Mouse (Mus musculus) ES-Bruce4 (cell line): ENCODE results near the gene Rnf130.

Experiments used
- CTCF ChIP-seq: IDR thresholded peaks from one replicate; pipeline ENCODE4 v1.8.1; 2011; ENCODE audit warnings: low read depth, low read length
- EP300 ChIP-seq: IDR thresholded peaks from 2 replicates; pipeline ENCODE4 v1.6.1; 2011; ENCODE audit warnings: low read depth, low read length; ENCODE audit not compliant: insufficient read depth
- POLR2A ChIP-seq: IDR thresholded peaks from one replicate; pipeline ENCODE4 v1.8.1; 2011; ENCODE audit warnings: low read length; ENCODE audit not compliant: insufficient read depth

GRCm38 (mm10) chr11:49982881-49983280 is 42.3 kb upstream of the Rnf130 start:
- TF ChIP-seq CTCF, result no peak
- no peak for TF ChIP-seq POLR2A
- TF ChIP-seq EP300, result no peak
